Mouse (Mus musculus): ENCODE data around the gene Bicra.

Gene Bicra

GRCm38 (mm10) chr7:15945211-15945610 lies 102.5 kb downstream of the Bicra start:
- DNase-seq (ENCODE audit: low spot score): no peak

GRCm38 (mm10) chr7:15944311-15944710 lies 103.4 kb downstream of the Bicra start:
- no peak for DNase-seq (ENCODE audit: low spot score)

DNA sequence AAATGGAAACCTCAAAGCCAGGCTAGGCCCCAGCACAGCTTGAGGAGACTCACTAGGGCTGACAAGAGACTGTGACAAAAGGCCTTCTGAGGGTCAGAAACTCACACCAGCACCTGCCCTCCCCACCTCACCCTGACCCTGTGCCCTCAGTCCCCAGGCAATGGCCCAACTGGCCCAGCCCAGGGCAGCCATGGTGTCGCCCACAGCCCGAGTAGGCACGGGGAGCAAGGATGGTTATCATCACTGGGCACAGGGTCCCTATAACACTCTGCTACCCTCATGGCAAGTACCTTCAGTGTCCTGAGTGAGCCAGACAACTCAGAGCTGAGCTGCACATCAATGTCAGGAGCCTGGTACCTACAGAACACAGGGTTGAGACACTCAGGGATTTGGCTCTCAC lies 109.1 kb downstream of the Bicra start:
- no peak for DNase-seq (ENCODE audit: low spot score)

DNA sequence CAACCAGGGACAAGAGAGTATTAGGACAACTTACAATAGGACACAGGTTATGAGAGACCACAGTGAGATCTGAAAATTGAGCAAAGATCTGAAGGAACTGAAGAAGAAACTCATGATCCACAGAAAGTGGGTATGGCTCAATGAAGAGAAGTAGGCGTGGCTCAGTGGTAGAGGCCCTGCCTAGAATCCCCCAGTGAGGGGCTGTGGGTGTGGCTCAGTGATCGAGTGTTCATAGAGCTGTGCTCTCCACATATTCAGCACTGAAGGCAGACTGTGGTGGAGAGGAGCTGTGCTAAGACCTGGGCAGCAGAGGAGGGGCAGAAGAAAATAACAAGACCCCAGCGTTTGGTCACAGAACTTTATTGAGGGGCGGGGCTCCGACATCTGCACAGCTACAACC lies 110.2 kb downstream of the Bicra start:
- no peak for DNase-seq (ENCODE audit: low spot score)

GRCm38 (mm10) chr7:15933437-15934359 lies 114.0 kb downstream of the Bicra start:
- DNase-seq (ENCODE audit: low spot score): no peak

GRCm38 (mm10) chr7:15931635-15932034 lies 116.1 kb downstream of the Bicra start:
- DNase-seq (ENCODE audit: low spot score): no peak

- no peak for DNase-seq (ENCODE audit: low spot score)
Measured at GRCm38 (mm10) chr7:15930543-15930942, 117.2 kb downstream of the Bicra start.

DNA sequence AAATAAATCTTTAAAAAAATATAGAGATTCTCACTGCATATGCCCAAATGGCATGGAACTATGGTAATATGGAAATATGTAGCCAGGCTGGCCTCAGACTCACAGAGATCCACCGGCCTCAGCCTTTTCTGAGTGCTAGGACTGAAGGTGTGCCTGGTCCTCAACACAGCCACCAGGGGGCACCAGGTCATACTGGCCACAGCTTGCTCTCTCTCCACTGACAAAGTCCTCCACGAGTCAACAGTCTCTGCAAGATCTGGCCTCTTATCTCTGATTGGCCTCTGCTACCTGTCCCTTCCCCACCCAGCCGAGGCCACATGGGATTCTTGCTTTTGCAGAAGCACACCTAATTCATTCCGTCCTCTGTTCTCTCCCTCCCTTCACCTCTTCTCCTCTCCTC lies 117.8 kb downstream of the Bicra start:
- peak; percentile 56 for DNase-seq (ENCODE audit: low spot score)

DNA sequence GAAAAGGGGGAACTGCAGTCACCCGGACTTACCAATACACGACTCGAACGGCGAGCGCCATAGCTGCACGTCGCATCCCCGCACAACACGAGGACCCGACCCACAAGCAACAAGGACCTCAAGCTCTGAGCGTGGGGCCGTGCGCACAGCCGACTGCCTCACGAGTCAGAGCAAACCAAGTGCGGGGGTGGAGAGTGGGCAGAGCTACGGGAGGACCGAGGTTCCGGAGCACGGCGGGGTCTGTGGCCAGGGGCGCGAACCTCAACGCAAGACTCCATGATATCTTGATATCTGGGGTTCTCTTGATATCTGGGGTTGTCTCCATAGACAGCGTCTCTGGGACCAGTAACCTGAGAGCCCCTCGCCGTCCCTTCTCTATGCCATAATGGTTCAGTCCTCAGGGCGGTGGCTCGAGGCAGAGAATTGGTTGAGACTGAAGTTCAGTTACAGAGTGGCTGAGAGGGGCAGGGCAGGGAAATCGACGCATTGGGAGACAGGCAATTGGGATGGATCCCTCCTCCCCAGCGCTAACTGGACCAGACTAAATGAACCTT lies 125.4 kb downstream of the Bicra start, which contains the start of gene Selenow:
Gene Selenow, minus strand, starts transcription at position 183 of the 554 bp plus-strand sequence.
- peak; percentile 94 for DNase-seq (ENCODE audit: low spot score)

GRCm38 (mm10) chr7:15921796-15922195 lies 125.9 kb downstream of the Bicra start:
- DNase-seq (ENCODE audit: low spot score): peak; percentile 50

Measured in yolk sac, embryonic 10.5 days (tissue).